Mouse (Mus musculus) ES-E14 (cell line): ENCODE measurements around the gene Kcnj14. TPM values are rescaled to one million over a fixed set of nuclear protein-coding genes. Genes with fewer than 3 reads are reported as not detected.

Experiments used
- DNase-seq: peaks from one replicate; pipeline ENCODE4 v3.0.0-alpha.2; 2013; ENCODE audit warnings: low read depth, low spot score
- H3K27ac ChIP-seq: 2 replicates; pipeline ENCODE4 v1.5.1; 2012; ENCODE audit warnings: low read depth, mild to moderate bottlenecking, low read length, moderate library complexity, mixed read lengths; ENCODE audit not compliant: poor library complexity, insufficient read depth, severe bottlenecking
- H3K36me3 ChIP-seq: 2 replicates; pipeline ENCODE4 v1.6.1; 2012; ENCODE audit warnings: mild to moderate bottlenecking, low read length, moderate library complexity, mixed read lengths; ENCODE audit not compliant: control insufficient read depth, poor library complexity, insufficient read depth, severe bottlenecking
- H3K4me1 ChIP-seq, 2 experiments: fragments of 150-350 bp in 1 of 2; sonication (generic) in 1 of 2; 2 replicates each; pipeline ENCODE4 v1.6.1; 2012; ENCODE audit warnings: low read length in 2 of 2, mild to moderate bottlenecking in 1 of 2, mixed read lengths in 1 of 2; ENCODE audit not compliant: control insufficient read depth in 2 of 2, insufficient read depth in 2 of 2, poor library complexity in 1 of 2
- H3K4me3 ChIP-seq, 2 experiments: fragments of 150-350 bp in 1 of 2; sonication (generic) in 1 of 2; 2 replicates each; pipeline ENCODE4 v1.5.1; 2012; ENCODE audit warnings: low read length in 2 of 2, low read depth in 1 of 2, mild to moderate bottlenecking in 1 of 2, mixed read lengths in 1 of 2; ENCODE audit not compliant: insufficient read depth in 1 of 2, poor library complexity in 1 of 2, severe bottlenecking in 1 of 2
- H3K9ac ChIP-seq: 2 replicates; pipeline ENCODE4 v1.6.1; 2012; ENCODE audit warnings: low read depth, mild to moderate bottlenecking, low read length, mixed read lengths; ENCODE audit not compliant: poor library complexity, insufficient read depth, severe bottlenecking
- H3K9me3 ChIP-seq: fragments of 150-350 bp; sonication (generic); 2 replicates; pipeline ENCODE4 v1.6.1; 2012; ENCODE audit warnings: low read depth, mild to moderate bottlenecking, low read length; ENCODE audit not compliant: control insufficient read depth, insufficient read depth
- CHD2 ChIP-seq: IDR thresholded peaks from 2 replicates; pipeline ENCODE4 v1.6.1; 2014; ENCODE audit warnings: mild to moderate bottlenecking, low read depth, low read length, inconsistent platforms
- HCFC1 ChIP-seq: IDR thresholded peaks from 2 replicates; pipeline ENCODE4 v1.6.1; 2012; ENCODE audit warnings: low read length, inconsistent platforms, borderline replicate concordance; ENCODE audit not compliant: insufficient read depth
- MAFK ChIP-seq: IDR thresholded peaks from 2 replicates; pipeline ENCODE4 v1.6.1; 2014; ENCODE audit warnings: mild to moderate bottlenecking, low read depth, low read length, inconsistent platforms; ENCODE audit not compliant: insufficient read depth
- ZC3H11A ChIP-seq: IDR thresholded peaks from 2 replicates; pipeline ENCODE4 v1.6.1; 2012; ENCODE audit warnings: low read depth, mild to moderate bottlenecking, inconsistent platforms, low read length, borderline replicate concordance
- ZNF384 ChIP-seq: IDR thresholded peaks from 2 replicates; pipeline ENCODE4 v1.6.1; 2012; ENCODE audit warnings: low read depth, low read length, inconsistent platforms
- in situ Hi-C, 2 experiments: fragments of 600-800 bp; cut with MboI; formaldehyde crosslinking; loops; one replicate each; pipeline ENCODE4 v1.15.1; 2025; ENCODE audit warnings: low sequenced_read_pairs in 2 of 2, inconsistent platforms in 1 of 2; ENCODE audit not compliant: unreplicated experiment in 2 of 2
- total RNA-seq: library from RNA; depleted of rRNA; stranded (reverse); fragments of 300-350 nt; gene quantifications from 2 replicates; pipeline ENCODE4 v1.2.3, GENCODE M21; 2012

Gene Kcnj14
- total RNA-seq, 1 experiment, result 1.6 TPM

GRCm38 (mm10) chr7:45830427-45831127, 6.0 kb upstream of the Kcnj14 start, which contains the start of gene Grwd1:
Gene Grwd1 (minus strand): TSS chr7:45830944.
- Histone ChIP-seq H3K9ac (peak within 1 kb of the TSS; percentile 99), H3K27ac (0 out of 2 replicates have a peak within 1 kb of the TSS, but pooled peaks have one; percentile 60), H3K4me3 (peak within 1 kb of the TSS; percentile 97 to 99), H3K4me1 (peaks cover 0 to 7% of the 10 kb centered on the region in 2 experiments; a peak in 2 of 4 replicates), H3K9me3 (no peaks in the 10 kb centered on the region), H3K36me3 (peaks cover 34% of the 10 kb centered on the region)
- in situ Hi-C loops, result no loop called here
- DNase-seq, result peak; percentile 90
- TF ChIP-seq HCFC1, result peak; percentile 88
- TF ChIP-seq ZC3H11A, result no peak

GRCm38 (mm10) chr7:45826631-45827030, 2.0 kb upstream of the Kcnj14 start:
- Histone ChIP-seq H3K27ac (no peak overlapping the region), H3K4me1 (peaks cover 0 to 4% of the 10 kb centered on the region in 2 experiments; a peak in 1 of 4 replicates), H3K4me3 (no peak overlapping the region), H3K36me3 (peaks cover 62% of the 10 kb centered on the region), H3K9ac (no peak overlapping the region), H3K9me3 (no peaks in the 10 kb centered on the region)
- no peak for DNase-seq
- TF ChIP-seq MAFK, result no peak
- TF ChIP-seq HCFC1, result no peak
- TF ChIP-seq ZNF384, result no peak
- no peak for TF ChIP-seq ZC3H11A
- no peak for TF ChIP-seq CHD2
- in situ Hi-C loops, result no loop called here

GRCm38 (mm10) chr7:45820913-45821312, 3.7 kb downstream of the Kcnj14 start:
- Histone ChIP-seq H3K36me3 (peaks cover 31% of the 10 kb centered on the region), H3K27ac (no peak overlapping the region), H3K9ac (no peak overlapping the region), H3K4me1 (peaks cover 0 to 4% of the 10 kb centered on the region in 2 experiments; a peak in 1 of 4 replicates), H3K4me3 (no peak overlapping the region), H3K9me3 (no peaks in the 10 kb centered on the region)
- in situ Hi-C loops, result no loop called here
- no peak for TF ChIP-seq MAFK
- no peak for TF ChIP-seq CHD2
- TF ChIP-seq ZC3H11A, result no peak
- no peak for TF ChIP-seq ZNF384
- no peak for TF ChIP-seq HCFC1
- DNase-seq, result no peak

- Histone ChIP-seq H3K36me3 (peaks cover 21% of the 10 kb centered on the region), H3K4me3 (peak overlapping the region; percentile 29 to 42; a peak in 2 of 4 replicates), H3K4me1 (peaks cover 0 to 7% of the 10 kb centered on the region in 2 experiments; a peak in 1 of 4 replicates), H3K9ac (peak overlapping the region; percentile 2), H3K9me3 (no peaks in the 10 kb centered on the region), H3K27ac (no peak overlapping the region)
- in situ Hi-C loops, result no loop called here
- no peak for DNase-seq
- no peak for TF ChIP-seq HCFC1
- TF ChIP-seq ZNF384, result no peak
- TF ChIP-seq ZC3H11A, result no peak
- no peak for TF ChIP-seq CHD2
- TF ChIP-seq MAFK, result no peak
Measured at GRCm38 (mm10) chr7:45819843-45820242, 4.7 kb downstream of the Kcnj14 start.

- Histone ChIP-seq H3K4me1 (peaks cover 2 to 10% of the 10 kb centered on the region in 2 experiments; a peak in 1 of 4 replicates), H3K36me3 (peaks cover 18% of the 10 kb centered on the region), H3K9me3 (no peaks in the 10 kb centered on the region), H3K27ac (no peak overlapping the region), H3K9ac (no peak overlapping the region), H3K4me3 (no peak overlapping the region)
- in situ Hi-C loops, result no loop called here
- no peak for DNase-seq
- TF ChIP-seq ZNF384 (no peak), CHD2 (no peak), MAFK (no peak)
Measured at GRCm38 (mm10) chr7:45815984-45816351, 8.6 kb downstream of the Kcnj14 start.
